Mouse (Mus musculus) adrenal gland, adult 2 months (tissue): ENCODE measurements around the gene Pacsin1. TPM values are rescaled to one million over a fixed set of nuclear protein-coding genes. Genes with fewer than 3 reads are reported as not detected.
A peak's percentile ranks its signal among the peaks of the same experiment; 100 is the strongest.
"Not testable (repeated sequence)": the region's sequence is repeated elsewhere in the genome, so short reads cannot be mapped to it uniquely, and the experiment has no call there.

Source experiments
- DNase-seq: peaks from one replicate; pipeline ENCODE4 v3.0.0; 2021
- polyA plus RNA-seq: library from polyadenylated mRNA; depleted of rRNA; stranded (reverse); fragments of >200 nt; gene quantifications from 2 replicates; pipeline ENCODE4 v1.2.3, GENCODE M21; 2012
- total RNA-seq, 2 experiments: library from RNA; stranded (reverse); gene quantifications; 2 replicates each; pipeline ENCODE4 v1.2.3; 2021

Gene Pacsin1
- total and polyA plus RNA-seq, 3 experiments, result 2.5 to 5.6 (median 3.0) TPM

GRCm38 (mm10) chr17:27635575-27635903, 19.8 kb upstream of the Pacsin1 start:
- not testable (repeated sequence) for DNase-seq

GRCm38 (mm10) chr17:27636132-27637020, 18.9 kb upstream of the Pacsin1 start, which contains the start of gene Rps10:
Gene Rps10 (minus strand): TSS chr17:27636669.
- no peak for DNase-seq

DNA sequence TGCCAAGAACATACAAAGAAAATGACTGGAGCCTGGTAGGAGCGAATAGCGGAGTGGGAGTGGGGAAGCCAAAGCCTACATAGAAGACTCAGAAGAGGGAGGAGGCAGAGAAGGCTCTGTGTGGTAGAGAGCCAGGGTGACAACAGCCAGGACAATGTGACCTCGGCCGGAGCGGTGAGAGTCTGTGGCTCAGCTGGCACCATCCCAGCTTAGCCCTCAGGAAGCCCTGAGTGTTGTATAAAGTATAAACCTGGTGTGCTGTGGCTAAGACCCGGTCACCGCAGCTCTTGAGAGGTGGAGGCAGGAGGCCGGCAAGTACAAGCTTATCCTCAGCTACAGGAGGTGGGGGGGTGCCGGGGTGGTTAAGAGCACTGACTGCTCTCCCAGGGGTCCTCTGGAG, 18.0 kb upstream of the Pacsin1 start:
- peak; percentile 39 for DNase-seq

DNA sequence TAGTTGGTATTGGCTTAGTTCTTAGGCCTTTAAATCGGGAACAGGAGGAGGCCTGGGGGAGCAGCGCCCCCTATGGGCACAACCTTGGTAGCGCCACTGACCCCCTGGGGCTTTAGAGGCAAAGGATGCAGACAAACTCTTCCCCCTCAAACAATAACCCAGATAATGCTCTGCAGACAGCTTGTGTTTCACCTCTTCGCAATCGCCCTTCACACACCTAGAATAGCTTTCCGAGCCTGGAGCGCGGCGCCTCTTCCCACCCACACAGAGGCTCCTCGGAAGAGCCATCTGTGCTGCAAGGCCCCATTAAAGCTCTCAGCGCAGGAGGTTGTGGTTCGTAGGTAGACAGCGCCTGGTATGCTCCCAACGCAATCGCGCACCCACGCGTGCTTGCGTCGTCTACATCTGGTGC, 16.4 kb upstream of the Pacsin1 start:
- no peak for DNase-seq

DNA sequence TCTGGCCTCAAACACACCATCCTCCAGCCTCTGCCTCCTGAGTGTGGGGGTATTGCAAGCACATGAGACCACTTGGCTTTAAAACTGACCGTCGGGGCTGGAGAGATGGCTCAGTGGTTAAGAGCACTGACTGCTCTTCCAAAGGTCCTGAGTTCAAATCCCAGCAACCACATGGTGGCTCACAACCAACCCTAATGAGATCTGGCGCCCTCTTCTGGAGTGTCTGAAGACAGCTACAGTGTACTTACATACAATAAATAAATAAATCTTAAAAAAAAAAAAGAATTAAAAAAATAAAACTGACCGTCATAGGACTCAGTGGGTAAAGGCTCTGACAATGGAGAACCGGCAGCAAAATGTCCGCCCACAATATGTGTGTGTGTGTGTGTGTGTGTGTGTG, 15.5 kb upstream of the Pacsin1 start:
- DNase-seq, result not testable (repeated sequence)

GRCm38 (mm10) chr17:27642491-27643062, 12.7 kb upstream of the Pacsin1 start:
- DNase-seq, result peak; percentile 76

DNA sequence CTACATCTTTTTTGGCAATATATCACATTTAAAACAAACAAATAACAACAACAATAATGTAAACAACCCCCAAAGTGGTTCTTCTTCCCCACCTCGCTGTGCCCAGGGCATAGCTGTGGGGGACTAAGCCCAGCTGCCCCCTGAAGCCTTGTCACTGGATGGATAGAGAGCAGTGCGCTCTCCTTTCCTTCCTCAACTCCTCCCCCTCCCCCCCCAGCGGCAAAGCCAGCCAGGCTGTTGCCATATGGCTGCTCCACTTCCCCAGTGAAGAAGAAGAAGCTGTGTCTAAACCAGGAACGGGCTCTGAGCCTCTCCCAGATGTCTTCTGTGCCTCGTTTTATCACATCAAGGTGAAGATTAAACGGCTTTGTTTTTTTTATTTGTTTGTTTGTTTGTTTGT, 12.2 kb upstream of the Pacsin1 start:
- no peak for DNase-seq

DNA sequence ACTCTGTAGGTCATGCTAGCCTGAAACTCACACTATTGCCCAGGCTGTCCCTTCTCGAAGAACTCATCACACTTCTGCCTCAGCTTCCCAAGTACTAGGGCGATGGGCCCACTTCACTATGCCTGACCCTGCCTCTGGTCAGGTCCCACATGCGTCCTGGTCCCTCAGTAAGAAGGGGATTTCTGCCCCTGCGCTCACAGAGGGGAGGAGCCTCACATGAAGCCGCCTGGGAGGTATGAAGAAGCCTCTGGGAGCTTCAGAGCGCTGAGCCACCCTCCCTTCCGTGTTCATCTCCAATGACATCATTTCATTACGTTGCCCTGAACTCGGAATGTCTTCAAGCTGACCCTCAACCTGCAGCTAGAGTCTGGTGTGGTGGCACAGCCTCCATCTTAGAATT, 11.6 kb upstream of the Pacsin1 start:
- DNase-seq, result no peak

DNA sequence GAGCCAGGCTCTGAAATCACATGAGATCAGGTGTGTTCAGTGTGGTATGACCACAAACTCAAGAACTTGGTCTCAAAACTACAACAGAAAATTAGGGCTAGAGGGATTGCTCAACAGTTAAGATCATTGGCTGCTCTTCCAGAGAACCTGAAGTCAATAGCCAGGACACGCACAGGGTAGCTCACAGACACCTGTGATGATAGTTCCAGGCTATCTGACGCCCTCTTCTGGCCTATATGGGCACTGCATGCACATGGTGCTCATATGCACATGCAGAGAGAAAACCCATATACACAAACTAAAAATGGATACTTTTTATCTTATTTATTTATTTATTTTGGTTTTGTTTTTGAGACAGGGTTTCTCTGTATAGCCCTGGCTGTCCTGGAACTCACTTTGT, 10.7 kb upstream of the Pacsin1 start:
- DNase-seq, result no peak

GRCm38 (mm10) chr17:27645807-27646206, 9.5 kb upstream of the Pacsin1 start:
- DNase-seq, result no peak

DNA sequence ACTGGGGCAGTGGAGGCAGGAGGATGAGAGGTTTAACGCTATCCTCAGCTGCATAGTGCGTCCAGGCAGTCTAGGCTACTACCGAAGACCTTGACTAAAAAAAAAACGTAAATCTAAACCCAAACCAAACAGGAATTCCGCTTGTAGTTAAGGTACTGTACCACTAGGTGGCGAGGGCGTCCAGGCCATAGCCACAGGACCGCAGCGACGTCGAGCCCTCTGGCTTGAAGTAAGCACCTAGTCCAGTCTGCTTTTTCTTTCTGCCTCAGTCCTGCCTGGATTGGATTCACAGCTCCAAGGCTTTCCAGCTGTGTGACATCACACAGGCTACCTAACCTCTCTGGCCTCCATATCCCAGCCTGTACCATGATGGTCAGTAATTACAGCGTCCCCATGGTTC, 5.1 kb upstream of the Pacsin1 start:
- peak; percentile 77 for DNase-seq

DNA sequence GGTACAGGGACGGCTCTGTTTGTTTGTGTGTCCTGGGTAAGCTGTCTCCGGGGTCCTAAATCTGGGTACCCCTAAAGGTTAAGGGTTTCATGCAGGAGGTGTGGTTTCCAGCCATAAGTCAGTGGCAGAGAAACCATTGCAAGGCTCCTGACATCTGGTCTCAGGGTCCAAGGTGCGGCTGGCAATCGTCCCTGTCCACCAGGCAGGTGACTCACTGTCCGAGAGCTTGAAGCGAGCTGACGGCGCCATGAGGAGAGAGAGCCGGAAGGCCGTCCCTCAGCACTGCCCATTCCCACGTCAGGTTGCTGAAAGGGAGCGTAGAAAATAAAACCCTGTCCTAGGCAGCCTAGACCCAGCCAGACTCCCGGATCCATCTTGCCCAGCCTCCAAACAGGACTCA, 4.7 kb upstream of the Pacsin1 start:
- DNase-seq, result no peak

- no peak for DNase-seq
Observed at GRCm38 (mm10) chr17:27652046-27652790, 3.1 kb upstream of the Pacsin1 start.

DNA sequence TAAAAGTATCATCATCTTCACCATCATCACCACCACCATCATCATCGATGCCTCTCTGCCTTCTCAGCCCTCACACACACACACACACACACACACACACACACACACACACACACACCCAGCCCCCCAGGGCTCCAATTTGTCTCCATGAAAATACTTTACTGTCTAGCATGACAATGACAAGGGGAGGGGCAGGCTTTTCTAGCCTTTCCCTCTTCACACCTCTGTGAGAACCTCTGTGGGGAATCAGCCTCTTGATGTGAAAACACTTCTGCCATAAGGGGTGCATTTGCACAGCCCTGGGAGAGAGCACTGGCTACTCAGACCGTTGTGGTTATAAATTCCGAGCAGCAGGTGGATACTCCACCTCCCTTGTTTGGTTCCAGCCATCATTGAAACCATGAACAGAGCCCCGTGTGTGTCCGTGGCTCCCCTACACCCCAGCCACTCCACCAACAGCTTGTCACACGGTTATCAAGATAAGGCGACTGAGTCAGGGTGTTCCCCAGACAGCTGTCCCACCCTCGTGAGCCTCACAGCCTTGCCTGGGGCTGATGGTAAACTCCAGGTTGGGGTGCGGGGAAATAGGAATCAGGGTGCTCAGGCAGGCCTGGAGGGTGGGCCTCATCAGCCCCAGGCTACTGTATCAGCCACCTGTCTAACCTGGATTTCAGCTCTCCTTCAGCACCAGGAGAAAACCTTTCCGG, 1.9 kb upstream of the Pacsin1 start:
- no peak for DNase-seq

DNA sequence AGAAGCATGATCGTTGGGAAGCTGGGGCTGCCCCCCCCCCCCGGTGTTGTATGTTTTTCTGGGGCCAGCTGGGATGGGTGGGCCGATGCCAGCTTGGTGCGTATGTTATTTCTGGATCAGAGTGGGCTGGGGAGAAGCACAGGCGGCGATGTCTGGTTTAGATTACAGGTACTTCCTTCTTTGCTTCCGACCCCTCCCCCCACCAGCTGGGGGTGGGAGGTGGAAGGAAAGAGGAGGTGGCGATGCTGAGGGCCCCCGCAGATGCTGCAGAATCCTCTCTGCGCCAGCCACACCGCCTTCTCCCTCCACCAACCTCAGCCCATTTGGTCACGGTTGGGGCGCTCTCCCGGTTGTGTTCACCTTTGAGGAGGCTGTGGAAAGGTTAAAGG, 696 bp downstream of the Pacsin1 start:
- DNase-seq, result no peak

DNA sequence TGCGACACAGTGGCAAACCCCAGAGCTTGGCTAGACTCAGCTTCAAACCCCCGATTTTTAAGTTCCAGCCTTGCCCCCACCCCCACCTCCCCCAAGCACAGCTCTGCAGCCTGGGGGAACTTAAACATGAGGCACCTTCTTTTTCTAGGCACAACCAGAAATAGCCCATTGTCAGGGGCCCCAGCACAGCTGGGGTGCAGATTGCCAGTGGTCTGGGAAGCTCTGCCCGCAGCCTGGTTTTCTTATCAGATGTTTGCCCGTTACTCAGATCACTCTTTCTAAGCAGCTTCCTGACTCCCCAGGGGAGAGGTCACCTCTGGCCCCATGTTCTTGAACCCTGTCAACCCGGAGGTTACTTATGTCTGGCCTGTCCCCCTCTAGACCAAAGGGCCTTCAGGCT, 1.1 kb downstream of the Pacsin1 start:
- no peak for DNase-seq

- DNase-seq, result no peak
Observed at GRCm38 (mm10) chr17:27657123-27657522, 1.8 kb downstream of the Pacsin1 start.

GRCm38 (mm10) chr17:27658767-27659166, 3.5 kb downstream of the Pacsin1 start:
- no peak for DNase-seq

DNA sequence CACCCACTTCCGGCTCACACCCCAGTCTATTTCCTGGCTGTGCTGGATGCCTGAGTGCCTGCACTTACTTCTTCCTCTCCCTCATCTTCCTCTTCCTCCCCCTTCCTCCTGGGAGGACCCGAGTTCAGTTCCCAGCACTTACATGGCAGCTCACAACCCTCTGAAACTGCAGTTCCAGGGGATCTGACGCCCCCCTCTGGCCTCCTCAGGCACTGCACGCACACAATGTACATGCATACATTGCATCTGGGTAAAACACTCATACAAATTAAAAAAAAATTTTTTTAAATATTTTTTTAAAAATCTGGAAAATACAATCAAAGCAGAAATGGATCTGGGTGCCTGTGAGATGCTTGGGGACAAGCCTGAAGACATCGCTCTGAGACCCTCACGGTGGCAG, 16.4 kb downstream of the Pacsin1 start:
- no peak for DNase-seq

- DNase-seq, result no peak
Observed at GRCm38 (mm10) chr17:27673945-27674344, 18.6 kb downstream of the Pacsin1 start.

GRCm38 (mm10) chr17:27675453-27675852, 20.1 kb downstream of the Pacsin1 start:
- no peak for DNase-seq

DNA sequence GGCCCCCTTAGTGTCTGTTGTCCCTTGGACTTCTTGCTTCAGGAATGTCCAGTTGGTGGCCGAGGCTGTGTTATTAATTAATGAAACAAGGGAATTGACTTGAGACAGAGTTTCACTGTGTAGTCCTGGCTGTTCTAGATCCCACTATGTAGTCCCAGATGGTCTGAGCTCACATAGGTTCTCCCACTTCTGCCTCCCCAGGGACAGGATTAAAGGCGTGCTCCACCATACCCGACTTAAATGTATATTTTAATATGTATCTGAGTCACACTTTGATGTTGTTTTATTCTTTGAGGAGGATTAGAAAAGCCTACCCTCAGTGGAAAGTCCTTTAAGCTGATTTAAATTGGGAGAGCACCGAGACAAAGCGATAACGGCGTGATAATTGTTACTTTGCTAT, 21.0 kb downstream of the Pacsin1 start:
- no peak for DNase-seq
